Mouse (Mus musculus) forebrain, embryonic 10.5 days (tissue): ENCODE data around the gene Etv6. TPM values are rescaled to one million over a fixed set of nuclear protein-coding genes. Genes with fewer than 3 reads are reported as not detected.

Experiments
- DNase-seq: peaks from one replicate; pipeline ENCODE4 v3.0.0-alpha.2; 2017; ENCODE audit warnings: low spot score; ENCODE audit errors: extremely low spot score
- H3K27ac ChIP-seq: fragments of 300-500 bp; sonication (generic); 2 replicates; pipeline ENCODE4 v1.5.1; 2016; ENCODE audit warnings: mild to moderate bottlenecking
- H3K27me3 ChIP-seq: fragments of 300-500 bp; sonication (generic); 2 replicates; pipeline ENCODE4 v1.6.1; 2016; ENCODE audit warnings: mild to moderate bottlenecking; ENCODE audit not compliant: poor library complexity, severe bottlenecking
- H3K36me3 ChIP-seq: fragments of 300-500 bp; sonication (generic); replicated peaks from 2 replicates; pipeline ENCODE4 v1.6.1; 2016; ENCODE audit warnings: mild to moderate bottlenecking, moderate library complexity
- H3K4me1 ChIP-seq: fragments of 300-500 bp; sonication (generic); 2 replicates; pipeline ENCODE4 v1.6.1; 2016
- H3K4me3 ChIP-seq: fragments of 300-500 bp; sonication (generic); 2 replicates; pipeline ENCODE4 v1.5.1; 2016; ENCODE audit warnings: mild to moderate bottlenecking, moderate library complexity
- H3K9me3 ChIP-seq: fragments of 300-500 bp; sonication (generic); 2 replicates; pipeline ENCODE4 v1.6.1; 2016; ENCODE audit warnings: mild to moderate bottlenecking, moderate library complexity
- WGBS: fragments of 180-500 bp; shearing (Covaris S2); methylation state at CpG from one replicate; pipeline ENCODE4 v1.1.7; 2016; 5-methylcytosine and 5-hydroxymethylcytosine counted together
- polyA plus RNA-seq: library from polyadenylated mRNA; unstranded; fragments of >200 nt; fragmentation: Nextera tagmentation; extraction: Ambion mirVana; gene quantifications from 2 replicates; pipeline ENCODE4 v1.2.1, GENCODE M21; 2016

Gene Etv6
- polyA plus RNA-seq, 1 experiment from 2014 or later: 16.2 TPM

DNA sequence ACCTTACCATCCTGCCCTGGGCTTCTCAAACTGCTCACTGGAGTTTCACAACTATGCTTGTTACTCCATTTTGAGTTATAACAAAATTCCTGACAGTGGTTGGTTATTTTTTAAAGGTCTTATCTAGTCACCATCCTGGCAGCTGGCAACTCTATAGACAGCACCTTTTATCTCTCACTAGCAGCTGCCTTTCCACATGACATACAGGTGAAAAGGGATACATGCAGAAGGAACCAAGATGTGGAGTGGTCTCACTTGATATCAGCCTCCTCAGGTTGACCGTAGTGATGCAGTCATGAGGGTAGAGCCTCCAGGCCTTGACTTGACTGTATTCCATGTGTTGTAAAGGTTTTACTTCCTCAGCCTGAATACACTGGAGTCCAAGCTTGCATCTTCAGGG is 74.2 kb downstream of the Etv6 start:
- H3K36me3 ChIP-seq: peaks cover 37% of the 10 kb centered on the region

DNA sequence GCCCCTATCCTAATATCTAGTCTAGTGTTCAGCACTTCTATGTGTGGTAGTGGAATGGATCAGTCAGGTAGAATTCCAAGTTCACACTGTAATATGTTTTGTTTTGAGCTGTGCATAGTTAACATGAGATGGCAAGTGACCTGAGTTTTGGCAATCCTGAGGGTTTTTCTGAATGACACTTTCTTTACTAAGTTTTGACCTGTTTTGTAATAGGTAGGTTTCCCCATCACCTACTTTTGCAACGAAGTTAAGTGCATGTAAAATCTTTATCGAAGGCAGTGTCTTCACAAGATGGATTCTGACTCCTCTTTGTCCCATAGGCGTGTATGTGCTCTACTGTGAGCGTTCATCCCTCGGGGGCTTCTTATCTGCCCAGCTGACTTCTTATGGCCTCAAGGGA is 74.7 kb downstream of the Etv6 start:
- 96% methylated on average over 5 of the region's 5 CpGs for WGBS

More for the DNA sequence above, 74.2 kb downstream of the Etv6 start:
- WGBS: 100% methylated on average over 1 of the region's 1 CpGs
- Histone ChIP-seq H3K4me3 (no peak overlapping the region), H3K4me1 (peaks cover 18% of the 10 kb centered on the region), H3K27ac (no peak overlapping the region), H3K27me3 (no peaks in the 10 kb centered on the region), H3K9me3 (peaks cover 8% of the 10 kb centered on the region; the same call in 1 of the 2 replicates)
- no peak for DNase-seq

GRCm38 (mm10) chr6:134111599-134111998 is 76.1 kb downstream of the Etv6 start:
- 92% methylated on average over 8 of the region's 8 CpGs for WGBS

More for the DNA sequence above, 74.7 kb downstream of the Etv6 start:
- H3K4me3 ChIP-seq: no peak overlapping the region
- no peak overlapping the region for H3K27ac ChIP-seq
- peaks cover 42% of the 10 kb centered on the region for H3K36me3 ChIP-seq
- no peak for DNase-seq
- no peaks in the 10 kb centered on the region for H3K27me3 ChIP-seq
- H3K9me3 ChIP-seq: peaks cover 8% of the 10 kb centered on the region; the same call in 1 of the 2 replicates
- H3K4me1 ChIP-seq: peaks cover 14% of the 10 kb centered on the region

GRCm38 (mm10) chr6:134112753-134113152 is 77.3 kb downstream of the Etv6 start:
- Histone ChIP-seq H3K4me3 (no peak overlapping the region), H3K27me3 (no peaks in the 10 kb centered on the region), H3K4me1 (no peaks in the 10 kb centered on the region), H3K27ac (no peak overlapping the region), H3K9me3 (peaks cover 8% of the 10 kb centered on the region; the same call in 1 of the 2 replicates), H3K36me3 (peaks cover 35% of the 10 kb centered on the region)
- WGBS: 97% methylated on average over 8 of the region's 8 CpGs
- no peak for DNase-seq

More at GRCm38 (mm10) chr6:134111599-134111998, 76.1 kb downstream of the Etv6 start:
- Histone ChIP-seq H3K36me3 (peaks cover 45% of the 10 kb centered on the region), H3K27me3 (no peaks in the 10 kb centered on the region), H3K9me3 (peaks cover 8% of the 10 kb centered on the region; the same call in 1 of the 2 replicates), H3K4me1 (peaks cover 7% of the 10 kb centered on the region), H3K27ac (no peak overlapping the region), H3K4me3 (no peak overlapping the region)
- no peak for DNase-seq

GRCm38 (mm10) chr6:134113168-134113567 is 77.7 kb downstream of the Etv6 start:
- Histone ChIP-seq H3K9me3 (peaks cover 8% of the 10 kb centered on the region; the same call in 1 of the 2 replicates), H3K4me1 (no peaks in the 10 kb centered on the region), H3K4me3 (no peak overlapping the region), H3K36me3 (peaks cover 31% of the 10 kb centered on the region), H3K27me3 (no peaks in the 10 kb centered on the region), H3K27ac (no peak overlapping the region)
- no peak for DNase-seq
- 78% methylated on average over 2 of the region's 2 CpGs for WGBS

DNA sequence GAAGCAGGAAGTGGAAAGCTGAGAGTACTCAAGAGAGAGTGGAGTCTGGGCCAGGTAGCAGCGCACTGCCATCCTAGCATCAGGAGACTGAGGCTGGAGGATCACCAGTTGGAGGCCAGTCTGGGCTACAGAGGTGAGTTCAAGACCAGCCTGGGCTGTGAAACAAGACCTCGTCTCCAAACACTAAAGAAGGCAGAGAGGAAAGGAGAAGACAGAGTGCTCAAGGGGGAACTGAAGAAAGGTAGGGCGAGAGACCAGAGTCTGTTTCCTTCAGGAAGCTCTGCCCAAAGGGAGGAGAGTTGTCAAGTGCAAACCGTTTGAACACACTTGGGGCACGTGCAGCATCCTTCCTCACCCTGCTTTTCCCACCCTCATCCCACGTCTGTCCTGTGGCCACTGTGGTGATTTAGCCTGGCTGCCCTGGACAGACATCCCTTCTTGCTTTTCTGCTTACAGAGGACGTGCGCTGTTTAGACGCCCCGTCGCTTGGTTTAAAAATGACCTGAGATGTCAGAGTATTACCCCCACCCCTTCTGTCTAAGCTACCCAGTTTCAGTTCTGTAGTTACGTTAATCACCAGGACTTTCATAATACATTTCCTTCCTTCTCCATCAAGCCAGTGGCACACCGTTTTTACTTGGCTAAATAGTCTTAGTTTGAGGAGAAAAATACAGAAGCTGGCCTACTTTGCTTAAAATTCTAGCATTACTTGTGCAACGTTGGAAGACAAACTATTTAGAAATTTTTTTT is 79.9 kb downstream of the Etv6 start:
- Histone ChIP-seq H3K4me1 (peaks cover 15% of the 10 kb centered on the region), H3K27me3 (no peaks in the 10 kb centered on the region), H3K4me3 (no peak overlapping the region), H3K36me3 (peaks cover 12% of the 10 kb centered on the region), H3K27ac (no peak overlapping the region), H3K9me3 (no peaks in the 10 kb centered on the region)
- 94% methylated on average over 14 of the region's 14 CpGs for WGBS
- DNase-seq: no peak

DNA sequence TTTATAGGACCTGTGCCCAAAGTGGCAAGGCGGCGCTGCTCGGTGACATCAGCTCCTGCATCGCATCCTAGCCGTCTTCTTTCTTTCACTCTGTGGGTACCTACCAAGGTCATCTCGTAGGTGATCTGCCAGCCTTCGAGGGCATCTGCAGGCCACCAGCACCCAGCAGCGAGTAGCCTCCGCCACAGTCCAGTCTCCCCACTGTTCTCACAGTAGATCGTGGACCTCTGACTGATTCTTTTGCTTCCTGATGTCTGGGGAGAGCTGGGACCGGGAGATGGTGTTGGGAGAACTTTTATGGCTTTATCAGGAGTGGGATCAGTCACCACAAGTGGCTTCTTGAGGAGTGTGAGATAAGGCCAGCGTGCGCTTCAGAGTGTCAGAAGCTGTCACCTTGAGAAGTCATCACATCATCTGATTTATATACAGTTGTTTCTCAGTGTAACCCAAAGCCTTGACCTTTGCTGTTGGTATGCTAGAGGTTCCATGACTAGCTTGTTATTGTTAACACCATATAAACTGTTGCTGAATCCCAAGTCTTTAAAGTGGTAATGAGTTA is 82.0 kb downstream of the Etv6 start:
- Histone ChIP-seq H3K36me3 (peaks cover 9% of the 10 kb centered on the region), H3K27me3 (no peaks in the 10 kb centered on the region), H3K4me3 (no peak overlapping the region), H3K9me3 (no peaks in the 10 kb centered on the region), H3K4me1 (peaks cover 15% of the 10 kb centered on the region), H3K27ac (no peak overlapping the region)
- no peak for DNase-seq
- WGBS: 90% methylated on average over 13 of the region's 13 CpGs

GRCm38 (mm10) chr6:134118506-134118905 is 83.0 kb downstream of the Etv6 start:
- no peak overlapping the region for H3K4me3 ChIP-seq
- H3K36me3 ChIP-seq: peaks cover 9% of the 10 kb centered on the region
- DNase-seq: no peak
- peaks cover 15% of the 10 kb centered on the region for H3K4me1 ChIP-seq
- no peaks in the 10 kb centered on the region for H3K27me3 ChIP-seq
- 82% methylated on average over 5 of the region's 5 CpGs for WGBS
- H3K27ac ChIP-seq: no peak overlapping the region
- H3K9me3 ChIP-seq: no peaks in the 10 kb centered on the region

DNA sequence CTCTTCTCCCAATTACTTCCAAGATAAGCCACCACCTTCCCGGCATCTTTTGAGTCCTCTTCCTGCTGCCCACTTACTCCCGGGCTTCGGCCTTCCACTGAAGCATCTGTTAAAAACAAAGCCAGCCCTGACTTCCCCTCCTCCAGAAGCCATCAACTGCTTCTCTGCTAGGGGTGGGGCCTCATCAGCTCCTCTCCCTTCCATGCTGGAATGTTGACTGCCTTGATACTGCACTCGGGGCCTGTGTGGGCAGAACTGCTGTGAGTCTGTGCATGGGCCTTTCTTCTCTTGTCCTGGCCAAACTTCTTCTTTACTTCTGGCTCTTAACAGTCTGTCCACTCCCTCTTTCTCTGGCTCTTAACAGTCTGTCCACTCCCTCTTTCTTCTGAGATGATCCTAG is 83.6 kb downstream of the Etv6 start:
- no peak for DNase-seq
- peaks cover 15% of the 10 kb centered on the region for H3K36me3 ChIP-seq
- peak overlapping the region; percentile 62; the same call in 1 of the 2 replicates for H3K27ac ChIP-seq
- WGBS: 52% methylated on average over 4 of the region's 4 CpGs
- peaks cover 15% of the 10 kb centered on the region for H3K4me1 ChIP-seq
- H3K4me3 ChIP-seq: no peak overlapping the region
- H3K9me3 ChIP-seq: no peaks in the 10 kb centered on the region
- H3K27me3 ChIP-seq: no peaks in the 10 kb centered on the region

DNA sequence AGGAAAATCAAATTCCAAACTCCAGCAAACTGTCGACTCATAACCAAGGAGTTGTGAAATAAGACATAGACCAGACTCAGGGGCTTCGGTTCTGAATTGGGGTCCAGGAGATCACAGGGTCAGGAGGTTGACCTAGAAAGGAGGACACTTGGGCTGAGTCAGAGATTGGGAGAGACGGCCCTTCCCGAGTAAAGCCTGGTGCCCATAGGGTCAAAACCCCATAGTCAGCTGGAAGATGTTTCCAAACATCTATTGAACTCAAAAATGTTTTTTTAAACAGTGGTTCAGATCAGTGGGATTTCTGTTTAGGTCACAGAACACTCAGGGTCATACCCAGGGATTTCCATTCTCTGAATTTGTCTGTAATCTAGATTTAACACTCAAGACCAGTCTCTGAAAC is 84.7 kb downstream of the Etv6 start:
- 93% methylated on average over 4 of the region's 4 CpGs for WGBS
- H3K36me3 ChIP-seq: peaks cover 20% of the 10 kb centered on the region
- no peak overlapping the region for H3K27ac ChIP-seq
- no peaks in the 10 kb centered on the region for H3K9me3 ChIP-seq
- H3K4me3 ChIP-seq: no peak overlapping the region
- H3K4me1 ChIP-seq: peaks cover 15% of the 10 kb centered on the region
- DNase-seq: no peak
- no peaks in the 10 kb centered on the region for H3K27me3 ChIP-seq

GRCm38 (mm10) chr6:134120712-134121111 is 85.2 kb downstream of the Etv6 start:
- Histone ChIP-seq H3K9me3 (no peaks in the 10 kb centered on the region), H3K4me3 (no peak overlapping the region), H3K27ac (no peak overlapping the region), H3K4me1 (peaks cover 15% of the 10 kb centered on the region), H3K27me3 (no peaks in the 10 kb centered on the region), H3K36me3 (peaks cover 18% of the 10 kb centered on the region; the same call in 1 of the 2 replicates)
- 90% methylated on average over 12 of the region's 12 CpGs for WGBS
- DNase-seq: no peak

- Histone ChIP-seq H3K9me3 (no peaks in the 10 kb centered on the region), H3K27ac (no peak overlapping the region), H3K4me1 (peaks cover 29% of the 10 kb centered on the region), H3K27me3 (no peaks in the 10 kb centered on the region), H3K4me3 (no peak overlapping the region), H3K36me3 (peaks cover 18% of the 10 kb centered on the region; the same call in 1 of the 2 replicates)
- no peak for DNase-seq
- WGBS: 87% methylated on average over 5 of the region's 5 CpGs
Measured at GRCm38 (mm10) chr6:134122945-134123344, 87.4 kb downstream of the Etv6 start.

GRCm38 (mm10) chr6:134123474-134123873 is 88.0 kb downstream of the Etv6 start:
- Histone ChIP-seq H3K4me1 (peaks cover 29% of the 10 kb centered on the region), H3K36me3 (peaks cover 19% of the 10 kb centered on the region), H3K27ac (no peak overlapping the region), H3K4me3 (no peak overlapping the region), H3K27me3 (no peaks in the 10 kb centered on the region), H3K9me3 (no peaks in the 10 kb centered on the region)
- 90% methylated on average over 7 of the region's 7 CpGs for WGBS
- no peak for DNase-seq
